Mouse (Mus musculus) myocyte (in vitro differentiated cells): ENCODE data around the gene Pycr1.

Experiments
- CEBPB ChIP-seq: IDR thresholded peaks from 2 replicates; pipeline ENCODE4 v1.6.1; 2011; ENCODE audit warnings: mild to moderate bottlenecking, moderate library complexity; ENCODE audit not compliant: poor library complexity, insufficient read depth, severe bottlenecking
- E2F4 ChIP-seq: IDR thresholded peaks from one replicate; pipeline ENCODE4 v1.6.1; 2011; ENCODE audit warnings: mild to moderate bottlenecking, control low read depth, moderate library complexity; ENCODE audit not compliant: insufficient read depth
- MAX ChIP-seq: IDR thresholded peaks from one replicate; pipeline ENCODE4 v1.6.1; 2011; ENCODE audit warnings: low read depth, mild to moderate bottlenecking, control low read depth
- MYOD1 ChIP-seq, 3 experiments: IDR thresholded peaks; one replicate each; pipeline ENCODE4 v1.6.1; 2011; ENCODE audit warnings: control low read depth in 2 of 3, low read depth in 2 of 3, mild to moderate bottlenecking in 2 of 3, moderate library complexity in 1 of 3; ENCODE audit not compliant: insufficient read length in 2 of 3, control insufficient read depth in 1 of 3
- POLR2A ChIP-seq: IDR thresholded peaks from one replicate; pipeline ENCODE4 v1.6.1; 2011; ENCODE audit warnings: low read depth, mild to moderate bottlenecking, control low read depth, moderate library complexity; ENCODE audit not compliant: insufficient read length
- POLR2AphosphoS2 ChIP-seq: IDR thresholded peaks from one replicate; pipeline ENCODE4 v1.6.1; 2011; ENCODE audit warnings: low read depth, control low read depth; ENCODE audit not compliant: insufficient read length
- SRF ChIP-seq: IDR thresholded peaks from one replicate; pipeline ENCODE4 v1.6.1; 2011; ENCODE audit warnings: low read depth; ENCODE audit not compliant: control insufficient read depth, insufficient read length
- TCF12 ChIP-seq: IDR thresholded peaks from one replicate; pipeline ENCODE4 v1.6.1; 2011; ENCODE audit warnings: mild to moderate bottlenecking, control low read depth; ENCODE audit not compliant: poor library complexity, insufficient read depth, severe bottlenecking
- USF1 ChIP-seq: IDR thresholded peaks from one replicate; pipeline ENCODE4 v1.6.1; 2011; ENCODE audit warnings: low read depth, mild to moderate bottlenecking, control low read depth, moderate library complexity

- no peak for TF ChIP-seq MYOD1 (IDR thresholded peaks at IDR 0.05; ENCODE audit: control insufficient read depth in 1 of 3, insufficient read length in 2 of 3, low read depth in 2 of 3)
- no peak for TF ChIP-seq POLR2A
- no peak for TF ChIP-seq POLR2AphosphoS2
- no peak for TF ChIP-seq CEBPB
- TF ChIP-seq TCF12 = no peak
- no peak for TF ChIP-seq USF1
- TF ChIP-seq MAX = no peak
- no peak for TF ChIP-seq SRF
- TF ChIP-seq E2F4 = no peak
These were observed 34.3 kb downstream of the Pycr1 start for GRCm38 (mm10) chr11:120609250-120609649.
